Mouse (Mus musculus) liver, adult 2 months (tissue): ENCODE measurements around the gene Thbs3.

Experiments
- CTCF ChIP-seq: fragments of 200-500 bp; IDR thresholded peaks from 2 replicates; pipeline ENCODE4 v1.5.1; 2011; ENCODE audit warnings: low read depth, low read length, control low read depth
- POLR2A ChIP-seq: fragments of 200-500 bp; IDR thresholded peaks from 2 replicates; pipeline ENCODE4 v1.6.1; 2011; ENCODE audit warnings: low read length, control low read depth; ENCODE audit not compliant: insufficient read depth; ENCODE audit errors: extremely low read depth

DNA sequence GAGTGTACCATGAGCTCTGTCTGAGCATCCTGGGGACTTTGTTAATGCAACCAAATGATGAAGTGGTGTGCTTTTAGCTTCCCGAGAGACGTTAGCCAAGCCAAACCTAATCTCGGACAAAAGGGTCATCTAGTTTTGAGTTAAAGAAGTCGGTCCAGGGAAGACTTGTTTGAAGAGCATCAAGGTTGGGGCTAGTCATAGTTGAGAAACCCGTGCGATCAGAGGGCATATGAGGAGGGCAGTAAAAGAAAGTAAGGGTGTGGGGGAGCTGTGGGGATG is 36.9 kb upstream of the Thbs3 start:
- TF ChIP-seq POLR2A (no peak), CTCF (no peak)
